Mouse (Mus musculus) stomach, postnatal 0 days (tissue): Measurements from ENCODE around the gene Zfp786.

ENCODE experiments used
- CTCF ChIP-seq: IDR thresholded peaks from 2 replicates; pipeline ENCODE4 v1.5.1; 2016; ENCODE audit warnings: antibody characterized with exemption, low read depth, mild to moderate bottlenecking, moderate library complexity
- EP300 ChIP-seq: optimal IDR thresholded peaks from 2 replicates; pipeline ENCODE3; 2016; ENCODE audit warnings: antibody characterized with exemption

DNA sequence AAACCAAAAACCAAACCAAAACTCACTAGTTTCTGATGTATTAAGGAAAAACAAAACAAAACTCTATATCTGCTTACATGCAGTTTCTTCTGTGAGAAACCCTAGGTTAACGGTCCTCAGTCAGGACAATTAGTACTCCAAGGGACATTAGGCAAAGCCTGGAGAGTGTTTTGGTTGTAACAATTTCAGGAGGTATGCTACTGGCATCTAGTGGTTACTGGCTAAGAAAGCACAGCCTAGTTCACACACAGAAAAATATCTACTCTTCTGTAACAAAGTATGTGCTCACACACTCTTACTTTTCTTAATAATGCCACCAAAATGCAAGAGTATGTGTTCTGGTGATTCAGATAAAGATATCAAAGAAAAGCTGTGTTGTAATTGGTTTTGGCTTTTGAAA, 1.7 kb downstream of the Zfp786 start:
- no peak for TF ChIP-seq EP300
- peak; percentile 82 for TF ChIP-seq CTCF
